Mouse (Mus musculus) forebrain, embryonic 16.5 days (tissue): Measurements from ENCODE around the gene Ren1. TPM values are rescaled to one million over a fixed set of nuclear protein-coding genes. Genes with fewer than 3 reads are reported as not detected.
A peak's percentile ranks its signal among the peaks of the same experiment; 100 is the strongest.

ENCODE experiments used
- ATAC-seq: fragments of 200-750 bp; cut with Nextera tagmentation; 2 replicates; pipeline ENCODE4 v1.8.0; 2017; ENCODE audit warnings: mild to moderate bottlenecking, moderate library complexity
- H3K27ac ChIP-seq: fragments of 300-500 bp; sonication (generic); 2 replicates; pipeline ENCODE4 v1.5.1; 2014; ENCODE audit warnings: low read length, control low read depth
- H3K27me3 ChIP-seq: fragments of 300-500 bp; sonication (generic); replicated peaks from 2 replicates; pipeline ENCODE4 v1.6.1; 2014; ENCODE audit warnings: low read length; ENCODE audit not compliant: control insufficient read depth, insufficient read depth
- H3K36me3 ChIP-seq: fragments of 300-500 bp; sonication (generic); 2 replicates; pipeline ENCODE4 v1.6.1; 2014; ENCODE audit not compliant: control insufficient read depth, insufficient read depth
- H3K4me1 ChIP-seq: fragments of 300-500 bp; sonication (generic); replicated peaks from 2 replicates; pipeline ENCODE4 v1.6.1; 2014; ENCODE audit warnings: low read length; ENCODE audit not compliant: control insufficient read depth, insufficient read depth
- H3K4me2 ChIP-seq: fragments of 300-500 bp; sonication (generic); 2 replicates; pipeline ENCODE4 v1.6.1; 2014; ENCODE audit warnings: mild to moderate bottlenecking, low read length, control low read depth
- H3K4me3 ChIP-seq: fragments of 300-500 bp; sonication (generic); replicated peaks from 2 replicates; pipeline ENCODE4 v1.5.1; 2014; ENCODE audit warnings: mild to moderate bottlenecking, low read length, control low read depth
- H3K9ac ChIP-seq: fragments of 300-500 bp; sonication (generic); replicated peaks from 2 replicates; pipeline ENCODE4 v1.6.1; 2014; ENCODE audit warnings: low read depth, low read length, control low read depth
- H3K9me3 ChIP-seq: fragments of 300-500 bp; sonication (generic); 2 replicates; pipeline ENCODE4 v1.6.1; 2016; ENCODE audit warnings: low read length; ENCODE audit not compliant: control insufficient read depth
- WGBS: fragments of 180-500 bp; shearing (Covaris S2); extraction: QIAGEN DNeasy Blood & Tissue Kit; methylation state at CpG from one replicate; pipeline ENCODE4 v1.1.7; 2014; 5-methylcytosine and 5-hydroxymethylcytosine counted together
- polyA plus RNA-seq: library from polyadenylated mRNA; unstranded; fragments of >200 nt; fragmentation: Nextera tagmentation; extraction: Ambion mirVana; gene quantifications from 2 replicates; pipeline ENCODE4 v1.2.1, GENCODE M21; 2015

The Ren1 gene
- polyA plus RNA-seq, 1 experiment from 2014 or later = not detected

GRCm38 (mm10) chr1:133355469-133355868, 5.2 kb downstream of the Ren1 start:
- Histone ChIP-seq H3K9me3 (no peaks in the 10 kb centered on the region), H3K9ac (no peak overlapping the region), H3K27ac (no peak overlapping the region), H3K4me2 (no peak overlapping the region), H3K27me3 (peaks cover 2% of the 10 kb centered on the region; the same call in 1 of the 2 replicates), H3K4me1 (peaks cover 10% of the 10 kb centered on the region), H3K4me3 (no peak overlapping the region), H3K36me3 (no peaks in the 10 kb centered on the region)
- ATAC-seq = no peak
- WGBS = 50% methylated on average over 5 of the region's 5 CpGs

- no peak overlapping the region for H3K4me3 ChIP-seq
- no peaks in the 10 kb centered on the region for H3K36me3 ChIP-seq
- no peak overlapping the region for H3K27ac ChIP-seq
- peaks cover 2% of the 10 kb centered on the region; the same call in 1 of the 2 replicates for H3K27me3 ChIP-seq
- no peak for ATAC-seq
- no peaks in the 10 kb centered on the region for H3K9me3 ChIP-seq
- peaks cover 10% of the 10 kb centered on the region for H3K4me1 ChIP-seq
- no peak overlapping the region for H3K4me2 ChIP-seq
- WGBS = 56% methylated on average over 15 of the region's 15 CpGs
- no peak overlapping the region for H3K9ac ChIP-seq
Measured at GRCm38 (mm10) chr1:133355912-133356311, 5.6 kb downstream of the Ren1 start.

DNA sequence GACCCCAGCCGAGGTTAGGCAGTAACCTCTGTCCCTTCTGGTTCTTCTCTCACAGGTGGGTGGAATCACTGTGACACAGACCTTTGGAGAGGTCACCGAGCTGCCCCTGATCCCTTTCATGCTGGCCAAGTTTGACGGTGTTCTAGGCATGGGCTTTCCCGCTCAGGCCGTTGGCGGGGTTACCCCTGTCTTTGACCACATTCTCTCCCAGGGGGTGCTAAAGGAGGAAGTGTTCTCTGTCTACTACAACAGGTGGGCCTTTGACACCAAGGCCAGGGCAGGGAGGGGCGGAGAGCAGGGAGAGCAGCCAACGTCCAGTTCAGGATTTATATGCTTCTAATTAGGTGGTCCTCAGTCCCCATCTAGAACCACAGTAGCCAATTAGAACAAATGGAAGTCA, 6.0 kb downstream of the Ren1 start:
- no peak for ATAC-seq
- Histone ChIP-seq H3K27me3 (peaks cover 2% of the 10 kb centered on the region; the same call in 1 of the 2 replicates), H3K36me3 (no peaks in the 10 kb centered on the region), H3K4me1 (peaks cover 10% of the 10 kb centered on the region), H3K4me2 (no peak overlapping the region), H3K9me3 (no peaks in the 10 kb centered on the region), H3K9ac (no peak overlapping the region), H3K4me3 (no peak overlapping the region), H3K27ac (no peak overlapping the region)
- 71% methylated on average over 8 of the region's 8 CpGs for WGBS

DNA sequence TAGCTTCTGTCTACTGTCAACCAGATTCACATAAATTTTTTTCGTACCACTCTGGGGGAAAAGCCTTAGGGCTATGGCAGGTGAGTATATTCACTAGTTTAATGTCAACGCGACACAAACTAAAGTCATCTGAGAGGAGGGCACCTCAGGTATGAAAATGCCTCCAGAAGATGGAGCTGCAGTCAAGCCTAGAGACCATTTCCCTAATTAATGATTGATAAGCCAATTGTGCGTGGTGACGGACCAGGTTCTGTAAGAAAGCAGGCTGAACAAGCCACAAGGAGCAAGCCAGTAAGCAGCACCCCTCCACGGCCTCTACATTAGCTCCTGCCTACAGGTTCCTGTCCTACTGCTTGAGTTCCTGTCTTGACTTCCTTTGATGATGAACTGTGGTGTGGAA, 10.7 kb downstream of the Ren1 start:
- Histone ChIP-seq H3K4me3 (no peak overlapping the region), H3K4me1 (peaks cover 6% of the 10 kb centered on the region), H3K4me2 (no peak overlapping the region), H3K27ac (no peak overlapping the region), H3K9me3 (no peaks in the 10 kb centered on the region), H3K36me3 (no peaks in the 10 kb centered on the region), H3K27me3 (peaks cover 10% of the 10 kb centered on the region), H3K9ac (no peak overlapping the region)
- WGBS = 86% methylated on average over 6 of the region's 6 CpGs
- ATAC-seq = no peak

DNA sequence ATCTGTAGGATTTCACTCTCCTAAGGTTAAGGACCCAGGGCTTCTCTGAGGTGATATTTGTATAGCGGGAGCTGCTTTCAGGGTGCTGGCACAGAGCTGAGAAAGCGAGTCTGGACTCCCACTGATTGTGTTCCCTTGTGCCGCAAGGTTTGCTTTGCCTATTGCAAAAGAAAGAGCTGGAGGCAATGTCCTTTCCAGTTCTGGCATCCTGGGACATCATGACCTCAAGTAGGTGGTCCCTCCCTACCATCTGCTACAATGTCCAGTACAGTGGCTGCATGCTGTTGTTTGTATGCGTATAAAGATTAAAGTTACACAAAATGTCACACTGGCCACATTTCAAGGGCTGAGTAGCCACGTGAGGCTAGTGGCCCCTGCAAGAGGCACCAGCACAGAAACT, 11.8 kb downstream of the Ren1 start:
- Histone ChIP-seq H3K4me1 (peaks cover 6% of the 10 kb centered on the region), H3K9ac (no peak overlapping the region), H3K9me3 (no peaks in the 10 kb centered on the region), H3K4me3 (no peak overlapping the region), H3K27ac (no peak overlapping the region), H3K27me3 (peaks cover 10% of the 10 kb centered on the region), H3K4me2 (no peak overlapping the region), H3K36me3 (no peaks in the 10 kb centered on the region)
- no peak for ATAC-seq
- 88% methylated on average over 5 of the region's 5 CpGs for WGBS

DNA sequence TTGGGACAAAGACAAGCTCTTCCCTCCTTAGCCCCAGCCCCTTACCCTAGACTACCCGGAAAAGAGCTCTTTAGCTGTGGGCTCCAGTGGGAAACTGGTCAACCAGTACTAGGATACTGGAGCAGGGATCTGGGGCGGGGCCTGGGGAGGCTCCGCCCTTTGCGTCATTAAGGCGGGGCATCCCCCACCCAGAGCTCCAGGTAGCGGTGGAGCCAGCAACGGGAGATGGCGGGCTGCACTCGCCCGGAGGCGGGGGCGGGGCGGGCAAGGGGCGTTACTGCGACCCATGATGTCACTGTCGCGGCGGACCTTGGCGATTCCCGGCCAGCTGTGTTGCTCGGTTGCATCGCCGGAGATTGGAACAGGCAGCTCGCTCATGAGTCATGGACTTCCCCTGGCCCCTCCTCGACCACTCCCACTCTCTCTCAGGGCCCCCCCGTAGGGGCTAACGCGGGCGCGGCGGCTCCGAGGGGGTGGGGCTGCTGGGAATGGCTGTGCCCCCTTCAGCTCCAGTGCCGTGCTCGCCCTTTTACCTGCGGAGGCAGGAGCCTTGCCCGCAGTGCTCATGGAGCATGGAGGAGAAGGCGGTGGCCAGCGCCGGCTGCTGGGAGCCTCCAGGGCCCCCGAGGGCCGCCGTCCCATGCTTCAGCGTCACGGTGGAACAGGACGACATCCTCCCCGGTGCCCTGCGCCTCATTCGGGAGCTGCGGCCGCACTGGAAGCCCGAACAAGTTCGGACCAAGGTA, 13.1 kb downstream of the Ren1 start, which contains the start of gene Etnk2:
TSS of gene Etnk2 (plus strand) at position 297 of the 746 bp plus-strand sequence.
- Histone ChIP-seq H3K27me3 (peaks cover 10% of the 10 kb centered on the region; the same call in 1 of the 2 replicates), H3K9me3 (no peaks in the 10 kb centered on the region), H3K36me3 (no peaks in the 10 kb centered on the region), H3K4me3 (peak within 1 kb of the TSS; percentile 65), H3K4me1 (peaks cover 9% of the 10 kb centered on the region), H3K27ac (no peak within 1 kb of the TSS), H3K9ac (peak within 1 kb of the TSS; percentile 65), H3K4me2 (peak within 1 kb of the TSS; percentile 92)
- ATAC-seq = peak; percentile 76
- 1% methylated on average over 52 of the region's 52 CpGs for WGBS

- H3K9ac ChIP-seq = peak overlapping the region; percentile 65
- H3K27me3 ChIP-seq = peaks cover 10% of the 10 kb centered on the region; the same call in 1 of the 2 replicates
- no peaks in the 10 kb centered on the region for H3K9me3 ChIP-seq
- H3K4me3 ChIP-seq = peak overlapping the region; percentile 65
- no peak overlapping the region for H3K27ac ChIP-seq
- ATAC-seq = peak; percentile 36
- H3K36me3 ChIP-seq = no peaks in the 10 kb centered on the region
- peak overlapping the region; percentile 92 for H3K4me2 ChIP-seq
- WGBS = 2% methylated on average over 27 of the region's 27 CpGs
- H3K4me1 ChIP-seq = peaks cover 9% of the 10 kb centered on the region
Measured at GRCm38 (mm10) chr1:133364022-133364630, 13.8 kb downstream of the Ren1 start.

DNA sequence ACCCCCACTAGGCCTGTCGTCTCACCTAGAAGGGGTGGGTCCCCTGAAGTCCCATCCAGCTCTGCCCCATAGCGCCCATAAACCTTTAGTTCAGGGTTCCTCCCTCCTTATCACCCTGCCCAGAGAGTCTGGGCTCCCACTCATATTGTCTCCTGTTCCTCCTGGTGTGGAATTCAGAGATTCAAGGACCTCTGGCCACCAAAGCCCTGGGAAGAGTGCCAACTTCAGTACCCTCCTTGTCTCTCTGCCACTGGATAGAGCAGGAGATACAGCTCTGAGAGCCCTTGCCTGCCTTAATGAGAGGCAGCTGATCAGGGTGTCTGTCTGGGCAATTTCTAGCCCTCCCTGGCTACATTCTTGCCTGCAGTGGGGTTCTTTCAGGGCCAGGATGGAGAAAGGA, 14.6 kb downstream of the Ren1 start:
- peaks cover 9% of the 10 kb centered on the region; the same call in 1 of the 2 replicates for H3K27me3 ChIP-seq
- no peak overlapping the region for H3K9ac ChIP-seq
- no peak overlapping the region for H3K4me3 ChIP-seq
- no peak overlapping the region for H3K4me2 ChIP-seq
- no peaks in the 10 kb centered on the region for H3K9me3 ChIP-seq
- no peak overlapping the region for H3K27ac ChIP-seq
- WGBS = 69% methylated on average over 2 of the region's 2 CpGs
- peaks cover 9% of the 10 kb centered on the region for H3K4me1 ChIP-seq
- no peak for ATAC-seq
- no peaks in the 10 kb centered on the region for H3K36me3 ChIP-seq

DNA sequence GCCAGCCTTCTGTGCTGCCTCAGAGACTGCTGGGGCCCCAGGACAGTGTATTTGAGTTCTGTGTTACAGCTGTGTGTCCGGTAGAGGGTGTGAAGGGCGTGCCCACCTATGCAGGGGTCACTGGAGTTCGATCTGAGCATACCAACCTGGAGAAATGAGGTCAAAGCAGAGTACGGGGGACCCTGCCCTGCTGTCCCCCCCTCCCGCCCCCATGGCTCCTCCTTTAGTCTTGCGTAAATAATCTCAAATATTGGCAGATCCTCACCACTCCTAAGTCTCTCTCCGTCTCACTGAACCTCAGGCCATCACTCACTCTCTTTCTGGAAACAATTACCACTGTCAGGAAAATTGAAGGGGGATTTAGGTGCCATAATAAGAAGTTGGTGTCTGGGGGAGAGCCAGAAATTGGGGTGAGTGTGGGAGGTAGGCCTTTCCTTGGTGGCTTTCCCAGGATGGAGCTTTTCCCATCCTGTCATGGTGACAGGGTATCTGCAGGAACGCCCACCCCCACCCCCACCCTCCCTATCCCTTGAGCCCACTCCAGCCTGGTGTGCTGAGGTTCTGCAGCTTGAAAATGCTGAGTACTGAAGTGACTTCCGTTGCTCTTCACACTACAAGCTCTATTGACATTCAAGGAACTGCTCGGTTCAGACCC, 16.8 kb downstream of the Ren1 start:
- WGBS = 48% methylated on average over 10 of the region's 10 CpGs
- Histone ChIP-seq H3K9me3 (no peaks in the 10 kb centered on the region), H3K27me3 (peaks cover 9% of the 10 kb centered on the region; the same call in 1 of the 2 replicates), H3K9ac (no peak overlapping the region), H3K4me1 (peaks cover 9% of the 10 kb centered on the region), H3K27ac (no peak overlapping the region), H3K36me3 (no peaks in the 10 kb centered on the region), H3K4me2 (no peak overlapping the region), H3K4me3 (no peak overlapping the region)
- no peak for ATAC-seq
